Mouse (Mus musculus) inflammation-experienced regulatory T-cells, adult 16 weeks (primary cell): ENCODE data around the gene Tut7. TPM values are rescaled to one million over a fixed set of nuclear protein-coding genes. Genes with fewer than 3 reads are reported as not detected.

Experiments used
- polyA plus RNA-seq: library from polyadenylated mRNA; unstranded; fragments of 100-300 nt; shearing (Covaris generic); gene quantifications from one replicate; pipeline ENCODE4 v1.2.1, GENCODE M21; 2017

Gene Tut7
- polyA plus RNA-seq = 168 TPM

GRCm38 (mm10) chr13:59822507-59823462 lies at the start of gene Tut7:
Tut7 (minus strand) TSS chr13:59823147.

GRCm38 (mm10) chr13:59782145-59782544 lies 40.8 kb downstream of the Tut7 start, which contains the start of gene Gm49354:
Gm49354 (minus strand) TSS chr13:59782245.

GRCm38 (mm10) chr13:59769296-59770163 lies 53.4 kb downstream of the Tut7 start, which contains the start of gene Isca1:
Isca1 (minus strand) TSS chr13:59769810.

GRCm38 (mm10) chr13:59746711-59747110 lies 76.2 kb downstream of the Tut7 start, which contains the start of gene 1700014D04Rik:
1700014D04Rik (minus strand) TSS chr13:59746752.

GRCm38 (mm10) chr13:59731652-59732051 lies 91.3 kb downstream of the Tut7 start, which contains the start of gene Spata31d1d:
Spata31d1d (minus strand) TSS chr13:59731752.

Other genes starting within 250 kb of the Tut7 start
- gene Agtpbp1, start 237.9 kb downstream of the Tut7 start, polyA plus RNA-seq = 20.3 TPM
- gene Naa35, start 237.9 kb downstream of the Tut7 start, polyA plus RNA-seq = 84.3 TPM
- gene Golm1, start 147.3 kb downstream of the Tut7 start, polyA plus RNA-seq = 46.7 TPM
- gene 4921517D22Rik, start 129.0 kb downstream of the Tut7 start, polyA plus RNA-seq = 0.15 TPM
- not detected for gene Spata31d1a, start 112.8 kb downstream of the Tut7 start, polyA plus RNA-seq
- gene Spata31d1b, start 110.9 kb downstream of the Tut7 start, polyA plus RNA-seq = not detected
- not detected for gene Spata31d1d, start 91.4 kb downstream of the Tut7 start, polyA plus RNA-seq
- not detected for gene 1700014D04Rik, start 76.4 kb downstream of the Tut7 start, polyA plus RNA-seq
- gene Isca1, start 53.3 kb downstream of the Tut7 start, polyA plus RNA-seq = 76.1 TPM
- not detected for gene Gm49354, start 40.9 kb downstream of the Tut7 start, polyA plus RNA-seq